Mouse (Mus musculus): ENCODE measurements around the gene Uqcr10. TPM values are rescaled to one million over a fixed set of nuclear protein-coding genes. Genes with fewer than 3 reads are reported as not detected.

Uqcr10 gene
- 1,055 and 1,143 TPM in 2 replicates for polyA plus RNA-seq (2015; fragmentation: Nextera tagmentation; extraction: Ambion mirVana)

GRCm38 (mm10) chr11:4704072-4704964, at the start of gene Uqcr10, which contains the start of gene Zmat5:
Uqcr10 (minus strand) TSS chr11:4704342.
Zmat5 (plus strand) TSS chr11:4704678.

GRCm38 (mm10) chr11:4746733-4747132, 42.6 kb upstream of the Uqcr10 start, which contains the start of gene Cabp7:
Cabp7 (minus strand) TSS chr11:4746778.

Other genes starting within 250 kb of the Uqcr10 start
- gene Mtmr3, start 109.5 kb downstream of the Uqcr10 start, polyA plus RNA-seq (2015; fragmentation: Nextera tagmentation; extraction: Ambion mirVana): 12.1 and 12.6 TPM in 2 replicates
- not detected in 2 replicates for gene Gm11032, start 84.3 kb downstream of the Uqcr10 start, polyA plus RNA-seq (2015; fragmentation: Nextera tagmentation; extraction: Ambion mirVana)
- 16.2 and 17.9 TPM in 2 replicates for gene Ascc2, start 66.6 kb downstream of the Uqcr10 start, polyA plus RNA-seq (2015; fragmentation: Nextera tagmentation; extraction: Ambion mirVana)
- 48.3 and 49.0 TPM in 2 replicates for gene Zmat5, start 336 bp upstream of the Uqcr10 start, polyA plus RNA-seq (2015; fragmentation: Nextera tagmentation; extraction: Ambion mirVana)
- 0.08 and 0.15 TPM in 2 replicates for gene Cabp7, start 42.4 kb upstream of the Uqcr10 start, polyA plus RNA-seq (2015; fragmentation: Nextera tagmentation; extraction: Ambion mirVana)
- gene Nf2, start 145.2 kb upstream of the Uqcr10 start, polyA plus RNA-seq (2015; fragmentation: Nextera tagmentation; extraction: Ambion mirVana): 21.5 and 23.6 TPM in 2 replicates
- 13.3 and 14.5 TPM in 2 replicates for gene Nipsnap1, start 169.6 kb upstream of the Uqcr10 start, polyA plus RNA-seq (2015; fragmentation: Nextera tagmentation; extraction: Ambion mirVana)
- gene Thoc5, start 191.0 kb upstream of the Uqcr10 start, polyA plus RNA-seq (2015; fragmentation: Nextera tagmentation; extraction: Ambion mirVana): 17.3 and 18.8 TPM in 2 replicates
- 0.05 and 0.14 TPM in 2 replicates for gene Nefh, start 243.7 kb upstream of the Uqcr10 start, polyA plus RNA-seq (2015; fragmentation: Nextera tagmentation; extraction: Ambion mirVana)

Data from urinary bladder, postnatal 0 days (tissue).